7 mouse cellular contexts compared by ENCODE assay signal in the genomic region with DNA sequence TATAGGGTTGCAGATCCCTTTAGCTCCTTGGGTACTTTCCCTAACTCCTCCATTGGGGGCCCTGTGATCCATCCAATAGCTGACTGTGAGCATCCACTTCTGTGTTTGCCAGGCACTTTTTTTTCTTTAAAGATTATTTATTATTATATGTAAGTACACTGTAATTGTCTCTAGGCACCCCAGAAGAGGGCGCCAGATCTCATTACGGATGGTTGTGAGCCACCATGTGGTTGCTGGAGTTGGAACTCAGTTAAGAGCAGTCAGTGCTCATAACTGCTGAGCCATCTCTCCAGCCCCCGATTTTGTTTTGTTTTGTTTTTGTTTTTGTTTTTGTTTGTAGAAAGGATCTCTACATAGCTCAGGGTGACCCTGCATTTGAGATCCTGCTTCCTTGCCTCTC. TPM values are rescaled to one million over a fixed set of nuclear protein-coding genes. Genes with fewer than 3 reads are reported as not detected.
DNase-seq lines count a peak whose midpoint lies in the region; TF ChIP-seq lines count a peak whose summit lies in the region.
"Not testable (repeated sequence)": the region's sequence is repeated elsewhere in the genome, so short reads cannot be mapped to it uniquely, and the experiment has no call there.

No protein-coding gene starts in this region.

- not testable (repeated sequence) for H3K27me3 ChIP-seq in MEL (ENCODE audit: control insufficient read depth in 1 of 2, insufficient read depth in 2 of 2, low read length in 2 of 2); megakaryocyte, embryonic 14.5 days (replicated peaks)

- H3K9me3 ChIP-seq in MEL (replicated peaks; ENCODE audit: insufficient read depth, low read length); megakaryocyte, embryonic 14.5 days: not testable (repeated sequence)

- intact Hi-C loops in left cerebral cortex, adult 2 months (cut with DNase I) = not testable (repeated sequence)

- peak; percentile 79 for DNase-seq in MEL (ENCODE audit: low read depth, low spot score)
- DNase-seq in embryo, embryonic 9.5 days (ENCODE audit: extremely low spot score) = peak; percentile 16
- DNase-seq in heart, postnatal 4 days = peak; percentile 48
- not testable (repeated sequence) for DNase-seq in left cerebral cortex, adult 2 months (ENCODE audit: extremely low spot score in 1 of 2, low spot score in 2 of 2)
- DNase-seq in spleen, postnatal 10 days (ENCODE audit: low spot score in 2 of 2) = peak; percentile 17 to 68

- TF ChIP-seq RAD21 in MEL (IDR thresholded peaks at IDR 0.05; ENCODE audit: low read depth, low read length) = peak; percentile 32

- peak overlapping the region; percentile 58 for H3K9ac ChIP-seq in MEL (ENCODE audit: control insufficient read depth, low read depth, low read length, poor library complexity, severe bottlenecking)

- H3K4me1 ChIP-seq in MEL (ENCODE audit: control insufficient read depth in 1 of 2, insufficient read depth in 2 of 2, low read length in 2 of 2) = peaks cover 12 to 19% of the 10 kb centered on the region in 2 experiments
- H3K4me1 ChIP-seq in bone marrow macrophage, adult 2 months (ENCODE audit: control insufficient read depth, insufficient read depth, low read length) = not testable (repeated sequence)
- H3K4me1 ChIP-seq in megakaryocyte, embryonic 14.5 days = peaks cover 20% of the 10 kb centered on the region

- H3K79me2 ChIP-seq in MEL (ENCODE audit: control insufficient read depth, insufficient read depth, low read length, poor library complexity) = not testable (repeated sequence)

- TF ChIP-seq POLR2A in MEL (IDR thresholded peaks at IDR 0.05; ENCODE audit: control insufficient read depth in 1 of 2, insufficient read depth in 1 of 2, low read depth in 1 of 2, low read length in 2 of 2, poor library complexity in 1 of 2); bone marrow macrophage, adult 2 months (IDR thresholded peaks at IDR 0.05; ENCODE audit: borderline replicate concordance, low read depth, low read length): not testable (repeated sequence)

- TF ChIP-seq EP300 in MEL (IDR thresholded peaks at IDR 0.05; ENCODE audit: low read depth in 1 of 2, low read length in 2 of 2) = not testable (repeated sequence)

- not testable (repeated sequence) for H3K27ac ChIP-seq in MEL (ENCODE audit: control insufficient read depth, low read depth, low read length); bone marrow macrophage, adult 2 months (ENCODE audit: insufficient read depth, low read depth, low read length); left cerebral cortex, adult 2 months

- TF ChIP-seq CTCF in MEL (IDR thresholded peaks at IDR 0.05 in 2 of 3, conservative IDR thresholded peaks at IDR 0.05 in 1 of 3; ENCODE audit: control insufficient read depth in 1 of 3, insufficient read depth in 1 of 3, low read depth in 2 of 3, low read length in 3 of 3, poor library complexity in 1 of 3, severe bottlenecking in 1 of 3) = peak; percentile 15 to 58 (median 39); a peak in 4 of 6 replicates
- TF ChIP-seq CTCF in bone marrow macrophage, adult 2 months (IDR thresholded peaks at IDR 0.05; ENCODE audit: low read depth, low read length) = peak; percentile 44
- peak; percentile 44 for TF ChIP-seq CTCF in left cerebral cortex, adult 2 months (IDR thresholded peaks at IDR 0.05)

- H3K4me3 ChIP-seq in MEL (ENCODE audit: control insufficient read depth in 1 of 2, insufficient read depth in 1 of 2, low read depth in 2 of 2, low read length in 2 of 2) = peak overlapping the region; percentile 29 to 52
- peak overlapping the region; percentile 14; the same call in 1 of the 2 replicates for H3K4me3 ChIP-seq in bone marrow macrophage, adult 2 months (ENCODE audit: insufficient read depth, low read length)
- not testable (repeated sequence) for H3K4me3 ChIP-seq in left cerebral cortex, adult 2 months
- H3K4me3 ChIP-seq in megakaryocyte, embryonic 14.5 days (replicated peaks) = peak overlapping the region; percentile 62

- H3K36me3 ChIP-seq in MEL (ENCODE audit: control insufficient read depth in 1 of 2, insufficient read depth in 2 of 2, low read length in 2 of 2) = peaks cover 0 to 26% of the 10 kb centered on the region in 2 experiments; a peak in 2 of 4 replicates
- H3K36me3 ChIP-seq in megakaryocyte, embryonic 14.5 days (replicated peaks; ENCODE audit: low read length) = not testable (repeated sequence)

TF ChIP-seq in MEL, 35 proteins besides CTCF, POLR2A, EP300 and RAD21:
- TF ChIP-seq MYC (IDR thresholded peaks at IDR 0.05; ENCODE audit: low read depth, low read length) (peak; percentile 82), SMC3 (IDR thresholded peaks at IDR 0.05; ENCODE audit: low read depth, low read length) (peak; percentile 58), ZNF384 (IDR thresholded peaks at IDR 0.05; ENCODE audit: low read depth, low read length) (peak; percentile 49; the same call in 1 of the 2 replicates)

RNA-seq across cellular contexts. Expression of a gene that starts 24.5 kb away (rescaled TPM):
- 1.1 and 2.5 TPM in 2 replicates for total RNA-seq in MEL (2012; rRNA removed)
- polyA plus RNA-seq in MEL (2012; ENCODE audit: insufficient read depth in 1 of 2, insufficient read length in 2 of 2, low read depth in 1 of 2, low replicate concordance in 2 of 2, missing spikeins in 1 of 2) = 1 to 10 TPM in 1 of 2 experiments, not detected in 1; 2.1 TPM
- 0.33 and 1.0 TPM in 2 replicates for polyA plus RNA-seq in bone marrow macrophage, adult 2 months (2012; ENCODE audit: insufficient read depth, insufficient read length, missing spikeins)
- total RNA-seq in heart, postnatal 4 days (2021) = 10 to 100 TPM; 21.0 to 24.6 TPM
- 10 to 100 TPM; 37.2 to 42.8 TPM for total RNA-seq in left cerebral cortex, adult 2 months (2021)
- polyA plus RNA-seq in megakaryocyte, embryonic 14.5 days (2012; ENCODE audit: insufficient read depth, low replicate concordance) = 1.2 TPM in 1 of 2 replicates, not detected in the other
